Mouse (Mus musculus) midbrain, embryonic 12.5 days (tissue): ENCODE data around the gene Mageh1. TPM values are rescaled to one million over a fixed set of nuclear protein-coding genes. Genes with fewer than 3 reads are reported as not detected.

ENCODE experiments used
- polyA plus RNA-seq: library from polyadenylated mRNA; unstranded; fragments of >200 nt; fragmentation: Nextera tagmentation; extraction: Ambion mirVana; gene quantifications from 2 replicates; pipeline ENCODE4 v1.2.1, GENCODE M21; 2016

The Mageh1 gene
- polyA plus RNA-seq, 1 experiment from 2014 or later: 98.9 TPM

Other genes with a start within 250 kb of the Mageh1 start
- gene Usp51, start 31.1 kb downstream of the Mageh1 start, polyA plus RNA-seq: 4.0 and 5.0 TPM in 2 replicates
- 0.26 and 0.63 TPM in 2 replicates for gene Foxr2, start 81.2 kb upstream of the Mageh1 start, polyA plus RNA-seq
- gene Rragb, start 102.4 kb upstream of the Mageh1 start, polyA plus RNA-seq: 5.8 and 6.4 TPM in 2 replicates
- gene Klf8, start 199.9 kb upstream of the Mageh1 start, polyA plus RNA-seq: 3.3 and 3.8 TPM in 2 replicates